Mouse (Mus musculus) liver, adult 2 months (tissue): ENCODE results near the gene Enpp4.

Experiments used
- CTCF ChIP-seq: fragments of 200-500 bp; IDR thresholded peaks from 2 replicates; pipeline ENCODE4 v1.5.1; 2011; ENCODE audit warnings: low read depth, low read length, control low read depth
- POLR2A ChIP-seq: fragments of 200-500 bp; IDR thresholded peaks from 2 replicates; pipeline ENCODE4 v1.6.1; 2011; ENCODE audit warnings: low read length, control low read depth; ENCODE audit not compliant: insufficient read depth; ENCODE audit errors: extremely low read depth

- TF ChIP-seq CTCF (peak; percentile 59; the same call in 1 of the 2 replicates), POLR2A (no peak)
Observed at GRCm38 (mm10) chr17:44076051-44076680, 29.4 kb downstream of the Enpp4 start.
